Mouse (Mus musculus) G1E-ER4 (cell line): ENCODE measurements around the gene Fastkd2. TPM values are rescaled to one million over a fixed set of nuclear protein-coding genes. Genes with fewer than 3 reads are reported as not detected.

Source experiments
- GATA1 ChIP-seq: IDR thresholded peaks from one replicate; pipeline ENCODE4 v1.8.0; 2012; ENCODE audit warnings: low read length, inconsistent platforms
- polyA plus RNA-seq: library from polyadenylated mRNA; stranded (reverse); fragments of >175 nt; gene quantifications from 2 replicates; pipeline ENCODE4 v1.2.3, GENCODE M21; 2012

Fastkd2 gene
- polyA plus RNA-seq, result 3.1 and 3.9 TPM in 2 replicates

DNA sequence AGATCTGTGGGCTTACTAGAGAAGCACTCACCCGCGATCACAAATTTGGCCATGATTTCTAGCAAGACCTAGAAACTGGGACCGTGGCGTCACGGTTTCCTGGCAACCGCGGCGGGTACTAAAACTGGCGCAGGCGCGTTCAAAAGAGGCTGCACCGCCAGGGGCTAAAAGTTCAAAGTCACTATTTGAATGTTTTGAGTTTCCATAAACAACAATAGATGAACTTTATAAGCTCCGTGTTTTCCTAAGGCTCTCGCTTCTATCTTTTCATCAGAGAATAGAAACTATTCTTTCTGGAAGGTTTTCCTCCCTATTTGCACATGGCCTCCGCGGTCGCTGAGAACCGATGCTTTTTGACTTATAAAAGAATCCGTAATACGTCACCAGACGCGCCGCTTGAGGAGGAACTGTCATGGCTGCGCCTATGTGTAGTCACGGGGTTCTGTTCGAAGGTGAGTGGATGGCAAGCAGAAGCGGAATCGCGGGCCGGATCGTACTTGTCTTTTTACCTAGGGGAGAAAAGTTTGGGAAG lies at the start of gene Fastkd2, which contains the start of gene Mdh1b:
TSS of gene Fastkd2 (plus strand) at position 375 of the 532 bp plus-strand sequence.
TSS of gene Mdh1b (minus strand) at position 79 of the 532 bp plus-strand sequence.
- TF ChIP-seq GATA1, result no peak

DNA sequence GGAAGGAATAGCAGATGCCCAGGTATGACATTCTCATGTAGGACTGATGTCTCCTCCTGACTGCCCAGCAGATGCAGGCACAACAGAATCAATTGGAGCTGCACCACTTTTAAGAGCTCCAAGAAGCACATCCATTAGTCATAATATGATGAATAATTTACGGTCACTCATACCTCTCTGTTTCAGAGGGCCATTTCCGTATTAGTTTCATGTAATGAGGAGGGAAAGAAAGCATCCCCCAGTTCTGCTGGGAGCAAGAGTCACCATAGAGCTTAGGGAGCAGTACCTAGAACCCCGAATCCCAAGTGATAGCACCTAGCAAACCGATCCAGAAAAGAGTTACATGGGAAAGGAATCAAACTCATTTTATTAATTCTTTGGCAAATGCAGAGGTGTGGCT lies 43.6 kb upstream of the Fastkd2 start, which contains the start of gene Dytn:
TSS of gene Dytn (minus strand) at position 101 of the 400 bp plus-strand sequence.
- TF ChIP-seq GATA1, result no peak

DNA sequence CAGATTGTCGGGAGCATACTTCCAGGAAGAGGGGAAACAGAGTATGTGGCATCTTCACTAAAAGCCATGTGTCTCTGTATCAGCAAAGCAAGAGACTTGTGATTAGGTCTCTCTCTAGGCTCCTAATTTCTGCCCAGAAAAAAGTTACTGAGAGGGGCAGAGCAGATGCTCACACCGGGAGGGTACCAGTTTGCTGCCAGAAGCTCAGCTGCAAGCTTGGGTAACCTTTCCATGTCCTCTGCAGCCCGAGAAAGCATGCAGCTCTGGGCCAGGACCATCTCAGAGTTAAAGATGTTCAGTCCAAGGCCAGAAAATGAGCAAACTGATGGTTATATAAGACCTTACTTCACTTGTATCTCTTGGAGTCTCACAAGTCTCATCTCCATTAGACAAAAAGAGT lies 33.6 kb upstream of the Fastkd2 start:
- no peak for TF ChIP-seq GATA1

DNA sequence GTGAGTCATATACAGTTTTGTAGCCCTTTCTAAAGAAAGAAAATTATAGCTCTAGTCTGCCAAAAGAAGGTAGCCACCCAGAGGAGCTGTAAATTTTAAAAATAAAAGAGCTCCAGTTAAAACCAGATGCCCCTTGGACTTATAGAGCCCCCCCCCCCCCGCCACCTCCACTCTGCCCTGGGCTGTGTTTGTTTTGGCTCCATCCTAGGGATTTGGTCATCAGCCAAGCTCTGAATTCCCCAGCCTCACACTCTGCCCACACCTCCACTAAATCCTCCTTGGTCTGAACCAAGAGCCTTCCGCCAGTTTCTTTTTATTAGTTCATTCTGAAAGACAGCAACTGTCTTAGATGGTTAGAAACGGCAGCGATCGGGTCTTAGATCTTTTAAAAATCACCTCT lies 24.7 kb upstream of the Fastkd2 start:
- TF ChIP-seq GATA1, result no peak

DNA sequence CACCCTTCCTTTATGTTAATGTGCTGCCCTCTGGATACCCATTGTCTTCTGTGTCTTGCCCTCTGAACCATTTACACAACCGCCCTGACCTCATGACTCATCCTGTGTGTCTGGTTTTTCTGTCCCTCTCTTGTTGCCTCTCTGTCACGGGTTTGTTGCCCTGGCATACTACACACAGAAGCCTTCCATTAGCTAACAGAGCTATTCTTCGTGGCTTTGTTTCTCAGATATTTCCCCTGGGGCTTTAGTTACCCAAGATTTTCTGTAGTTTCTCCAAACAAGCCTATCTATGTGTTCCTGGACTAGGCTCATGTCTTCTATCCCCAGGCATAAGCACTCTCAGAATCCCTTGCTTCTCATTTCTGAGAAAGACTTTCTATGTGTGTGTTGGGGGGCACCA lies 21.5 kb upstream of the Fastkd2 start:
- no peak for TF ChIP-seq GATA1

DNA sequence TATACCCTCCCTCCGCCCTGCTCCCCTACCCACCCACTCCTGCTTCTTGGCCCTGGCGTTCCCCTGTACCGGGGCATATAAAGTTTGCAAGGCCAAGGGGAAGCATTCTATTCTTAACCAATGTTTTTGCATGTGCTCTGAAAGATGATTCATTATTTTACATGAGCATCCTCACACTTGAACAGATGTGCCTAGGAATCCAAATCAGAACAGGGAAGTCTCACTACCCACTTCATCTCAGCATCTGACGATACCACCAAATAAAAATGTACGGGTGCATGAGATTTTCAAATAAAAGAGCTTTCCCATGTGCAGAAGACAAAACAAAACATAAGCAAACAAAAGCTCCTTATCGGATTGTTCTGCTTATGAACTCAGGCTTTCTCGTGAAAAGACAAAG lies 10.3 kb upstream of the Fastkd2 start:
- no peak for TF ChIP-seq GATA1

DNA sequence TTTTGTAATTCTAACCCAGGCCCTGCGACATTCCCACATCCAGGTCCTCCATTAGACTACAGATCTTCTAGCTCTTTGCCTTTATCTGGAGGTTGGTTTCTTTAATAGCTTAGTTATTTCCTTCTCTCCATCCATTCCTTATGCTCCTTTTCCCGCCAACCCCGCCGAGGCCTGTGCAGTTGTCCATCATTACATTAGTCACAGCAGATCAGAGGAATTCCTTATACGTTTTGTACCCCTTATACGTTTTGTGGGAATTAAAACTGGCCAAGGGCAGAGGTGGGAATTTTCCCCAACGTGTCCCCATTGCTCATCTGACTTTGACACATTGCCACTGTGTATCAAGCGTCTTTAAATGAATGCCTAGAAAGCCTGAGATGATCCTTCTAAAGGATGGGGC lies 618 bp upstream of the Fastkd2 start:
- no peak for TF ChIP-seq GATA1

DNA sequence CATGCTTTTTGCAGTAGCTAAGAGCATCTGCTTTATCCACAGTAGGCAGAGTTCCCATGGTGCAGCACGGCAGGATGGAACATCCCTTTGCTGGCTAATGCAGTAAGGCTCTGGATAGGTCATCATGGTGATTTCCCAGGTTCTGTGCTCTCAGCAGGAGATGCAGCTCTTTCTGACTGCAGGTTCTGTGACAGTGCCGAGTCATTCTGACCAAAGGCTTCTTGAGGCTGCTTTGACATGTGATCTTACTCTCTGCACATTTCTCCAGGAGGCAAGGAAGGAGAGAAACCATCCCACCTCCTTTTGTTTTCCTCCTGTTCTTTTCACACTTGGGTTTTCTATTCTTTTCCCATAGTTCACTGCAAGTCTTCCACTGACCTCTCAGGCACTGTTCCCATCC lies 25.6 kb downstream of the Fastkd2 start:
- TF ChIP-seq GATA1, result no peak

DNA sequence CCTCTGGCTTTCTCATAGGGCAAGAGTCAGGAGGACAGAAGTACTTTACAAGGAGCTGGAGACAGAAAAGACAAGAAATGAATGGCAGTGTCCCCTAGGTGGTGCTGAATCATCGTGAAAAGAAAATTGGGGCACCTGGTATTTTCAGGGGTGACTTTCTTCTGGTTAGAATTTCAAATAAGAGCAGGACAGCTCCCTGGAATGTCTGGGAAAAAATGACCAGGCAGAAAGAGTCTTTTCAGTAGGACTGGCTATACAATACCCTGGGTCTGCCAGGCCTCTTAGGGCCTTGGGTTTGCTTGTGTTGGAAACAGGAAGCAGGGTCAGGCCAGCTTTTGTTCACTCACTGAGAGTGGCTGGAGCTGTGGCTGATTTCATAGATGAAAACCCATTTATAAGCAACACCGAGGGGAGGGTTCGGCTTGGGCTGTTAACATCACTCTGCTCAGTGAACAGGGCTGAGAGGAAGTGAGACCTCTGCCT lies 32.8 kb downstream of the Fastkd2 start:
- TF ChIP-seq GATA1, result no peak

DNA sequence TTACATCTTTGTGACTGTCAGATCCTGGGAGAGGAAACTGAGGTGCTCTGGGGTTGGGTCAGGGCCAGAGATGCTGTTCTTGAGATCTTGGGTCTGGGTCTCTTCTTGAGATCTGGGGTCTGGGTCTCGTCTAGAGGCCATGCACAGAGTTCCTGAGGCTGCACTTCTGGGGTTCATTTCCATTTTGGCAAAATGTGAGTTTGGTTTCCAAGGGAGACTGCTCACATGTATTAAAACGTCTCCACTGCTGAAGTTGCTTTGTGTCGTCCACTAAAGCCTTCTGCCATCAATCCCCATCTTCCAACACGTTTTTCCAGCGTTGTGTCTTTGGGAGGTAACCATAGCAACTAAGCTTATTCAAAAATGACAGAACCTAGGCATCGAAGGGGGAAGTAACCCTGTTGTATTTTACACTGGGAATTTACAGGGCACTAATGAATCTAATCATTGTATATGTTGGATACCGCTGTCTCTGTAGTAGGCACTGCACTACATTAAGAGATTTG lies 33.5 kb downstream of the Fastkd2 start:
- TF ChIP-seq GATA1, result no peak

DNA sequence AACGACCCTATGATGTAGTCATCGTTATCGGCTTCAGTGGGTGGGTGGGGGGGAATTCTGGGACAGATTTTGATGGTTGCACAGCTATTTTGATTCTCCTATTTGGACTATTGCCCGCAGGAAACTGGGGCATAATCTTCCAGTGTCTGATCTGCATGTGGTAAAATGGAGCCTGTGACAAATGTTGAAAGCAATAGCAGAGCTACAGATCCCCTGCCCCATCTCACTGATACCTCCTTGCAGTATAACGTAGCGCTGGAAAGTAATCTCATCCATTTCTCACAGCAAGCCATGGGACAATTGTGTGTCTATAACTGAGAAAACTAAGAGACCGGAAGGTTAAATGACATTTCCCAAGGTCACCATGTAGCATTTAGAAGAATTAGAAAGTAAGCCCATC lies 34.0 kb downstream of the Fastkd2 start:
- no peak for TF ChIP-seq GATA1

DNA sequence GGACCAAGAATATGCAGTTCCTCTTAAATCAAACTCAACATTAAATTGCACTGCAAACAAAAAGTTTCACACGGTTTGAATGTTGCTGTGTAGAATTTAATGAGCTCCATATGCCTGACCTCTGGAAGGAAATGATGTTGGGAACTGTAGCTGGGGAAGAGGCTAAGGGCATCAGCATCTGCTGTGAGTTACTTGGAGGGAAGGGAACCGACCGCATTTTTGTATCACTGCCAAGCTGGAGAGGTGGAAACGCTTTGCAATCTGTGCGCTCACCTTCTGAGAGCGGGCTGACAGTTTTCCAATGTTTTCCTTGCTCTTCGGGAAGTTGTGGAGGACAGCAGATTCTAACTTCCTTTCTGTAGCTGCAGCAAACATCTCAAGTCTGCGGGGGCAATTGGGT lies 37.7 kb downstream of the Fastkd2 start:
- no peak for TF ChIP-seq GATA1

DNA sequence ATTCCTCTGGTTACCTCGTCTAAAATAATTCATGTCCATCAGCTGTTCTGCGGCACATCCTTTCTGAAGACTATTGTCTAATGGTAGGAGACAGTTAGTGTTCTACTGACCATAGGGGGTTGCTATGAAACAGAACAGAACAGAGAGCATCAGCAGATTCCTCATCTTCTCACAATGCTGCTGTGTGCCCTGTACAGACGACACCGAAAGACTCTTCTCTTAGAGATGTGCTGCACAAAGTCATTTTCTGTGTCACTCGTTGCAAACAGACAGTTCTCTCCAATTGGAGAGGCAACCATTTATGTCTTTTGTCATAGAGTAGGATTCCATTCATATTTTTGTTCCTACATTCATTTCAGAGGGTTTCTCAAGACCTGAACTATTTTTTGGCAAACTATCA lies 38.8 kb downstream of the Fastkd2 start, which contains the start of gene 4933402D24Rik:
TSS of gene 4933402D24Rik (minus strand) at position 101 of the 400 bp plus-strand sequence.
- TF ChIP-seq GATA1, result no peak

DNA sequence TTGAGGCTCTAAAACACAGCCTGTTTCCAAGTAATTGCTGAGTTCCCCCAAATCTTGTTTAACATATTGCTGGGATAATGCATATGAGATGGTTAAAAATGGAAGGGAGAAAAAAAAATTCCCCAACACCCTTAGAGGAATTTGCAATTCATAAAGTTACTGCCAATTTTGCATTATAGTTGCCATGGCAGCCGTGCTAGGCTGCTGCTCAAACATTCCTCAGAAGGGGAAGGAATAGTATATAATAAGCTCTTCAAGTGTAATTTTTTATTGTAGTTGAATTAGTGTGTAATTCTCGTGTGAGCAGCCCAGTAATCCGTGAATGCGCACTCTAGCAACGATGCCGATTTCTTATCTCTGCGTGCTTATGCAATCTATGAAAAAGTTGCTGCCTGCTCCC lies 39.9 kb downstream of the Fastkd2 start:
- no peak for TF ChIP-seq GATA1

DNA sequence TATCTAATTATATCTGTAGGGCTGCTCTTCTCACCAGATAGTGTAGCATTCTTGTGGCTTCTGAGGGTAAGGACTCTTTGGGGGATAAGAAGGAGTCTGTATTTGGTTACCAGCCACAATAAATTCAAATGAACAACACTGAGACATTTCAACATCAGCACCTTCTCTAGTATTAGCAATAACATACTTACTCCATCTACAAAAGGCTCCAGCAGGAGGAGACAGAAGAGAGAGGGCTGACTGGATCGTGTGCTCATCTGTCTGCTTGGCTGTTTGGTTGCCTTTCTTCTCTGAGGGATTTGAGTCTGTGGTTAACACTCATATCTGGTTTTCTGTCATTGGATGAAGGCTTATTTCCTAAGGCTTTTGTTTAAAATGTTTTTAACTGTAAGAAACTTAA lies 46.0 kb downstream of the Fastkd2 start:
- TF ChIP-seq GATA1, result no peak

DNA sequence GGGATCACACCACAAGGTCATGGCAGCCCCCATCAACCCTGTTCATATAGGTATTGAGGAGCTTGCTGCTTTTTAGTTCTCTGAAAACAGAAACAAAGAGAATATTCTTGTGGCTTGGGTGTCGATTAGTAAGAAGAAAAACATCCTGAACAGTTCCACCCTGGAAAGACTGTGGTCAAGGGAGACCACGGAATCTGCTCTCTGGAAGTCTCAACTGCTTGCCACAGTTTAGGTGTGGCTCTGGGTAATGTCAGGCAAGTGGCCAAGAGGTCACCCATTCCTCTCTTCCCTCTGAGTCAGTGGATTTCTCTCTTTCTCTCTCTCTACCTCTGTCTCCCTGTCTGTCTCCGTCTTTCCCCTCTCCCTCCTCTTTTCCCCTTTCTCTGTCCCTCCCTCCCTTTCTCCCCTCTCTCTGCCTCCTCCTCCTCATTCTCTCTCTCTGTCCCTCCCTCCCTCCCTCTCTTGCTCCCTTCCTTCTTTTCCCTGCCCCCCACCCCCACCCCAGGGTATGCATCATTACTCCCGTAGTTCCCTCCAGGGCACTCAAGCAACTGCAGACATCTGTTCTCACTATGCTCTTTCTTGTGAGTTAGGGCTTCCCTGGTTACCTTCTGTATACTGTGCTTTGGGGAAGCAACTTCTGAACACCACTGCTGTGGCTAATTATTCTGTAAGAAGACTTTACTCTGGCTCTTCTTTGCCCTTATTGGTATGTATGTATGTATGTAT lies 46.7 kb downstream of the Fastkd2 start:
- TF ChIP-seq GATA1, result no peak

DNA sequence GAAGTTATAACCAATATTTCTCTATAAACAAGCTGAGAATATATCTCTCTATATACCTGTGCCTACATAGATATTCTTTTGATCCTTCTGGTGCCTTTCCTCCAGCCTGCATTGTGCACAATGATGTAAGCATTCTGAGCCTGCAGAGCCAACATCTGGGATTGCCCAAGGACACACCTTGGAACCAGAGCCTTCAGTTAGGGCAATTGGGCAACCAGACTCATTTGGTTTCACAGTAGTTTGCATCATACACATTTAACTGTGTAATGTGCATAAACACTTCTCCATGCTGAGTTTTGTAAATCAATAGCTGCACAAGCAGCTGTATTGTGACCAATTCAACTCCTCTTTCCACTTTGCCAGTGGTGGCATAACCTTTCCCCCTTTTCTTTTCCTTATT lies 63.9 kb downstream of the Fastkd2 start:
- no peak for TF ChIP-seq GATA1

Other genes starting within 250 kb of the Fastkd2 start
- not detected in 2 replicates for gene Gm39653, start 114.6 kb upstream of the Fastkd2 start, polyA plus RNA-seq
- not detected in 2 replicates for gene Dytn, start 43.7 kb upstream of the Fastkd2 start, polyA plus RNA-seq
- not detected in 2 replicates for gene Mdh1b, start 296 bp upstream of the Fastkd2 start, polyA plus RNA-seq
- not detected in 2 replicates for gene 4933402D24Rik, start 38.7 kb downstream of the Fastkd2 start, polyA plus RNA-seq